Mouse (Mus musculus) c-Kit-negative CD71-positive TER-119-positive erythroid progenitor cells, embryonic 14.5 days (primary cell): ENCODE measurements around the gene Gjb5.

ENCODE experiments used
- DNase-seq: peaks from one replicate; pipeline ENCODE4 v3.0.0-alpha.2; 2013; ENCODE audit warnings: low read depth, low spot score

Gene Gjb5

GRCm38 (mm10) chr4:127311561-127311960 is 46.4 kb downstream of the Gjb5 start:
- no peak for DNase-seq

GRCm38 (mm10) chr4:127306915-127307314 is 51.1 kb downstream of the Gjb5 start:
- DNase-seq, result no peak
